Mouse (Mus musculus) G1E (cell line): Measurements from ENCODE around the gene Dda1.

Experiments used
- CTCF ChIP-seq: IDR thresholded peaks from 2 replicates; pipeline ENCODE4 v1.5.1; 2012; ENCODE audit warnings: low read depth, low read length, inconsistent platforms, mixed read lengths
- GATA1 ChIP-seq: IDR thresholded peaks from 2 replicates; pipeline ENCODE4 v1.6.1; 2012; ENCODE audit warnings: borderline replicate concordance, low read length, inconsistent platforms, mixed read lengths
- GATA2 ChIP-seq: IDR thresholded peaks from 2 replicates; pipeline ENCODE4 v1.6.1; 2012; ENCODE audit warnings: low read depth, low read length, inconsistent platforms, borderline replicate concordance
- POLR2AphosphoS5 ChIP-seq: IDR thresholded peaks from 2 replicates; pipeline ENCODE4 v1.6.1; 2012; ENCODE audit warnings: low read depth, low read length, inconsistent platforms; ENCODE audit not compliant: insufficient replicate concordance
- TAL1 ChIP-seq: conservative IDR thresholded peaks from 2 replicates; pipeline ENCODE4 v1.6.1; 2012; ENCODE audit warnings: low read depth, low read length, inconsistent platforms, mixed read lengths

- TF ChIP-seq CTCF (no peak), GATA1 (no peak), TAL1 (no peak), POLR2AphosphoS5 (no peak), GATA2 (no peak)
Measured at GRCm38 (mm10) chr8:71454668-71455067, 14.3 kb upstream of the Dda1 start.
